Mouse (Mus musculus): ENCODE data around the gene Slc22a18.
A peak's percentile ranks its signal among the peaks of the same experiment; 100 is the strongest.

The Slc22a18 gene

GRCm38 (mm10) chr7:143473347-143474101 lies at the start of gene Slc22a18:
Gene Slc22a18, plus strand, starts transcription at chr7:143473736.
- DNase-seq: no peak

DNA sequence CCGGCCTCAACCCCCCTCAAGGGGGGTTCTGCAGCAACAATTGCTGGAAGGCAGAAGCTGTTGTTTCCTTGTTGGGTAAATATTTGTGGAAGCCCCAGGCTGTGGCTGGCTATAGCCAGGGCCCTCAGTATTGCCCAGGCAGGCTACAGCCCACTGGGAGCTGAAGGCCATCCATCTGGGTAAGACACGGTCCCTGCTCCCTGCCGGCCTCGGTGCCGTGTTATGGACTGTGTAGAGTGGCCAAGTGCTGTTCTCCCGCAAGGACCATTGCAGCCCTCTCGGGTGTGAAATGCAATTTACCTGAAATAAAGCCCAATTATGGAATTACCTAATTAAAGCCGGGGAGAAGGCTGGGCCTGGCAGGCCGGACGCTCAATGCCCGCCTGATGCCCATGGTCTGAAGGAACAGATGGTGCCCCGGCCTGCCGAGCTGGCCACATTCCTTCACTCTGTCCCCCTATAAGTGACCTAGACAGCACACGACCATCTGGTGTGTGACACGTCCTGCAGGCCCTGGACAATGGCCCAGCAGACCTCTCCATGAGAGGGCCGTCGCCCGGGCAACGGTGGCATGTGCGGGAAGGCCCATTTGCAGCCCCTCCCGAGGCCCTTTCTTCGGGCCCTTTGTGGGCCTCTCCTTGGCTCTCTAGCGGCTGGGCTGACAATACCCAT lies 45.3 kb upstream of the Slc22a18 start:
- DNase-seq: no peak

DNA sequence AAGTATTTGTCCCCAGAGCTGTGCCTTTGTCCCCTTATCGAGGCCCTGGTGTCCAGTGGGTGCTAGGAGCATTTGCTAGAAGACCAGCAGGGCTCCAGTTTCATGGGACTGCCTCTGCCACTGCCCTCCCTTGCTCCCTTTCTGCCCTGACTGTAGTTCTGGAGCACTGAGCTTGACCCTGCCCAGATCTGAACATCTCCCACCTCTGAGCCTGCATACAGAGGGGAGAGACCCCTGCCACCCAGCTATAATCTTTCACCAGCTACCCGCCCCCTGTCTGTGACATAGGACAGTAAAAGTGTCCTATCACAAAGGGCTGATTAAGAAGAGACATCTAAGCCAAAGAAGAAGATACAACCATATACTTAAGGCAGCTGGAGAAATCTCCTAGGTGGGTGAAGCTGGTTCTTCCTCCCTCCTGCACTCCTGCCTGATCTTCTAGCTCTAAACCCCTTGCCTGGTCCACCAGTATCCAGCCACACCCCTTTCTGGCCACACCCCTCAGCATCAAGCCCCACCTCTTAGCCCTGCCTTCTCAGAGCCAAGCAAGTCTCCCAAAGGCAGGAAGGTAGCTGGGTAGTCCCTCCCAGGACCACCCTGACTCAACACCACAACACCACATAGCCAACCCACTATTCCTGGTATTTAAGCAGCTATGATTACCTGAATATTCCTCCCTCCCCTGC lies 44.6 kb upstream of the Slc22a18 start:
- DNase-seq: no peak

DNA sequence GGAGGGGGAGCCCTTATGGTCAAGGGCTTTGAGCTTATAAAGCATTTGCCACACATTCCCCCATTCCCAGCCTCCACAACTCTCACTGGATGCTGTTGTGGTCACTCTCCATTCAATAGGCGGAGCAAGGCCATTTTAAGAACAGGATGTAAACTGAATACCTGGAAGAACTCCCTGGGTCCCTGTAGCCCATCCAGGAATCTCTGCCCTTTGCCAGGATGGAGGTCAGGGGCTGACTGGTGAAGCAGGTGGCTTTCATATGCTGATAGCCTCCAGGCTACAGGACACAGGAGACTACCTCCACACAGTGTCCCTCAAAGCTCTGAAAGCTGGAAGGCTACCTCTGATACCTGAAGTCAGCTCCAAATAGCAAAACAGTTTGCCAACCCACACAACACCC lies 40.9 kb upstream of the Slc22a18 start:
- no peak for DNase-seq

GRCm38 (mm10) chr7:143433331-143433730 lies 40.2 kb upstream of the Slc22a18 start:
- no peak for DNase-seq

DNA sequence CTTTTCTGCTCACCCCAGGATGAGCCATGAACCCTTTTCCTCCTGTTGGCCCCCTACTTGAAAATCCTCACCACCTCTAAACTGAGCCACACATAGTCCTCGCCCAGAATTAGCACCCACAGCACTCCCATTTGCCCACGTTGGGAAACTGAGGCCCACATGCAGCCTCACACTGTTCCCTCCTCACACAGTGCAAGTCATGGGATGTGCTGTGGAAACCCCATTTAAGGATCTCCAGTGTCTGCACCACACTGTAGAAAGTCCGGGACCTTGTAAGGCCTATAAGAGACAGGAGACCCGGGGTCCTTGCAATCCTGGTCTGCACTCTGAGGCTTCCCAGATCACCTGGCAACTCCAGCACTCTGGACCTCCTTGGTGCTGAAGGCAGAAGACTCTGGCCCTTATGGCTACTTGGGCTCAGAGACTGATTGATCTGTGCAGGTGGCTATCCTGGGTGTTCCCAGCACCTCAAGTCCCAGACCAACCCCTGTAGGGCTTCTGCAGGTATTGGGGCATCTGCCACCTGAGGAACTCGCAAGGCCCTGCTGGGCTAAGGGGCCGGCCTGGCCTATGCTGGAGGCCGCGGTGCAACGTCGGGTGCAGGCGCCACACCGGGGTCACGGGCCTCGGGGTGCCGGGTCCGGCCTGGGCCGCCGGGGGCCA lies 36.2 kb upstream of the Slc22a18 start:
- no peak for DNase-seq

GRCm38 (mm10) chr7:143437894-143438581 lies 35.5 kb upstream of the Slc22a18 start:
- no peak for DNase-seq

DNA sequence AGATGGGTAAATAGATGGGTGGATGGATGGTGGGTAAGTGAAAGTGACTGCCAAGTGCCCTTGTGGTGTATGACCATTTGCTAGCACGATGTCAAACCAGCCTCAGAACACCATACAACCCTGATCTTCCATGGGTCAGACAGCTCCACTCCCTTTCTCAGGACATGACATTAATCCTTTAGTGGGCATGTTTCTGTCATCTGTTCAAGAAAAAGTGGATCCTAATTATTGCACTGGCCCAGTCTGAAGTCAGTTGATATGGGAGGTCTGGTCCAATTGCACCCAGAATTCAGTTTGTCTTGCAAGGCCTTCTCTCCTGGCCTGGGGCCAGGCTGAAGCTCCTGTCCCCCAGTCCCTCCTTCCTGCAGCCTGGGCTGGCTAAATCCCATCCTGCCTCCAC lies 34.6 kb upstream of the Slc22a18 start:
- no peak for DNase-seq

DNA sequence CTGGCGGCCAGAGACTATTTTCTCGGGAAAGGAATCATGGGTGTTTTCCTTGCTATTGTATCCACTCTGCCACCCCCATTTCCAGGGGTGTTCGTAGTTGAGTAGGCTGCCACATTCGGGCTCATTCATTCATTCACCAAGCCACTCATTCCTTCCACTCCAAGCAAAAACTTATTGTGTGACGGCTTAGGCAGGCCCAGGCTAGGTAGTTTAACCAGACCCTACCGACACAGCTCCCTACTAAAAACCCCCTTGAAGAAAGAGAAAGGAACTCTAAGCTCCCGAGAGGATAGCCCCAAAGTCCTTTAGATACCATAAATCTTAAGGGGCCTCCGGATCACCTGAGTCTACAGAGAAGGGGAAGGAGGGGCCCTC lies 29.0 kb upstream of the Slc22a18 start:
- DNase-seq: no peak

DNA sequence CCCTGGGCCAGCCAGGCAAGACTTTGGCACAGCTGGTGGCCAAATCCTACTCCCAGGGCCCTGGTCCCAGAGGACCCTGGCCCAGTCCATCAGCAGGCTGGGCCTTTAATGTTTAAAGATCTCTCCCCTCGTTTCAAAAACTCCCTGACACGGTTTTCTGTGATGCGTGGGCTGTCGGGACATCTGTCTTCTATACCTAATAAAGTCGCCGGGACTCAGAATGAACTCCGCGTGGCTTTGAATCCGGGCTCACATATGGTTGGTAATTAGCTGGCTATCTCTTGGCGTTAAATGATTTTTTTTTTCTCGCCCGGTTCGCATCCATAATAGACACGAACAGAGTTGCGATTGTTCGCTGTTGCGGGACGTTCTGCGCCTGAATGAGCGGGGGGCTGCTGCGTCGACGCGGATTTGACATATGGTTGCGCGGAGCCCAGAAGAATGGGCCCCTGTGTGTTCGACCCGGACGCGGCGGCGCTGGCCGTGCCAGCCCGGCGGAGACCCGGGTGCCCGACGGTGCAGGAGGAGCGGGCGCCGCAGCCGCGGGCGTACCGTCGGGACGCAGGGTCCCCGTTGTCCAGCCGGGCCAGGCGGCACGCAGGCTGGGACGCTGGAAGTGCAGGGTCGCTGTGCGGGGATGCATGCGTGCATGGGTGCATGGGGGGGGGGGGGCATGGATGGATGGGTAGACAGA lies 28.4 kb upstream of the Slc22a18 start:
- DNase-seq: no peak

DNA sequence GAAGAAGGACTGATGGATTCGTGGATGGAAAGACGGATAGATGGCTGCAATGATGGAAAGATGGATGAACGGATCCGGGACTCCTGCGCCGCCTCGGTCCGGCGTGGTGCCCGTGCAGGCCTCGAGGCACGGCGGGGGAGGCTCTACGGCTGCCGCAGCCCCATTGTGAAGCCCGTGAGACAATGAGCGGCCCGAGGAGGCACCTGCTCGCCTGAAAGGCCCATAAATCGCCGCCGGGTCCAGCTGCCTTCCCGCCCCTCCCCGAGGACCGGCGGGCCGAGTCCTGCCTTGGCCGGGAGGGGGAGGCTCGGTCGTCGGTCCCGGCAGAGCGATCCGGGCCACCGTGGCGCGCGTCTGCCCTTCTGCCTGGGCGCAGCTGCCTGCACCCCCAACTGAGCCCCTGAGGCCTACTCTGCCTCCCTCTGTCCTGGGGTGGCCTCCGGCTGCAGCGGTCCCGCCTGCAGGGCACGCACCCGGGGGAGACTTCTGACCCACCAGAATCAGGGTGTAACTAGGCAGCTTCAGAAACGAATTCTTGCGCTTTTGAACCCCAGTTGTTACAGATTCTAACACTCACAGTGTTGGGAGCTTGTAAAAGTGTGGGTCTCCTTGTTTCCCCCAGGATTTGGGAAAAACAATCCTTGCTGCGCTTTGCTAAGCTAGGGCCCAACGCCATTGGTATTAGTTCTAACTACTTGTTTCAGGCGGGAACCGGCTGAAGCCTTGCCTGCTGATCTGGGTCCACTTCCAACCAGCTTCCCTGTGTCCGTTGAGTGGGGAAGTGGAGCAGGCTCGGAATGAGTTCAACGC lies 27.7 kb upstream of the Slc22a18 start:
- DNase-seq: no peak

DNA sequence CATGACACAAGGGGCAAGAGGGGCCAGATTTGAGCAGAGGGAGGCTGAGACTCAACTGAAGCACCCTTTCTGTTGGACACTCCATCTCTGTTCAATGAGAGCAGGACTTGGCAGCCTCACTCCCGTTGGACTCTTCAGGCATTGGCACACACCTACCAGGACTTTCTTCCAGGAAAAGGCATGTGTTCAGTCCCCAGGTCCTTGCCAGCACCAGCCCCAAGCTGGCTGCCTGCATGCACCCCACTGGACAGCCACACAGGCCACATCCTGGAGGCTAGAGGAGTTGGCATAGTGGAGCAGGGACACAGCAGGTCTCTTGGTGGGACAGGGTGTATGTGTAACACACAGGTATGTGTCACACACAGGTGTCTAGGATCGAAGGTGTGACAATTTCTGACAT lies 26.4 kb upstream of the Slc22a18 start:
- no peak for DNase-seq

- DNase-seq: no peak
These were observed 14.6 kb upstream of the Slc22a18 start for GRCm38 (mm10) chr7:143458963-143459331.

- no peak for DNase-seq
These were observed 14.0 kb upstream of the Slc22a18 start for GRCm38 (mm10) chr7:143459332-143460211.

GRCm38 (mm10) chr7:143460217-143460834 lies 13.2 kb upstream of the Slc22a18 start:
- DNase-seq: no peak

GRCm38 (mm10) chr7:143460874-143461273 lies 12.7 kb upstream of the Slc22a18 start, which contains the start of gene Cdkn1c:
Gene Cdkn1c, minus strand, starts transcription at chr7:143461050.
- DNase-seq: peak; percentile 88

- no peak for DNase-seq
These were observed 12.2 kb upstream of the Slc22a18 start for GRCm38 (mm10) chr7:143461294-143461870.

- DNase-seq: no peak
These were observed 11.6 kb upstream of the Slc22a18 start for GRCm38 (mm10) chr7:143461920-143462319.

- DNase-seq: no peak
These were observed 11.0 kb upstream of the Slc22a18 start for GRCm38 (mm10) chr7:143462516-143462915.

Measured in thymus, postnatal 25 days (tissue).